Mouse (Mus musculus) kidney, postnatal 25 days (tissue): ENCODE measurements around the gene Cd300c.
A peak's percentile ranks its signal among the peaks of the same experiment; 100 is the strongest.
"Not testable (repeated sequence)": the region's sequence is repeated elsewhere in the genome, so short reads cannot be mapped to it uniquely, and the experiment has no call there.

Source experiments
- DNase-seq, 2 experiments: peaks; one replicate each; pipeline ENCODE4 v3.0.0; 2021; ENCODE audit warnings: mixed read lengths in 2 of 2

The Cd300c gene

DNA sequence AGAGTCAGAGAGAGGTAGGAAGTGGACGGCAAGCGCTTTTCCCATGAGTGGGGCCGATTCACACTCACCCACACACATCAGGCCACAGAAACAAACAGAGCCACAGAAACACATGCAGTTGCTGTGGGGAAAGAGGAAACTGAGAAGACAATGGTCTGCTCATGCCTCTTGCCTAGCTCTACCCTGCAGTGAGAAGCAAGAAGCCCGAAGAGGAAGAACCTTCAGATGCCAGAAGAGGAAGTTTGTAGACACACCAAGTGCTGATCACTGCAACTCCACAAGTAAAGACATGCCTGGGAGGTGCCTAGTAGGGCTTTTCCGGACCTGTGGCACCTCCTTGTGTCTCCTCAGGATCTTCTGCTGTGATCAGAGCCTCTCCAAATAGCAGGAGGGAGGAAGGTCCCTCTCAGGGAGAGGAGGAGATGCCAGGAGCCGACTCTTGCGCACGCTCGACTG lies at the start of gene Cd300c:
Gene Cd300c, minus strand, starts transcription at position 406 of the 456 bp plus-strand sequence.
- no peak for DNase-seq

DNA sequence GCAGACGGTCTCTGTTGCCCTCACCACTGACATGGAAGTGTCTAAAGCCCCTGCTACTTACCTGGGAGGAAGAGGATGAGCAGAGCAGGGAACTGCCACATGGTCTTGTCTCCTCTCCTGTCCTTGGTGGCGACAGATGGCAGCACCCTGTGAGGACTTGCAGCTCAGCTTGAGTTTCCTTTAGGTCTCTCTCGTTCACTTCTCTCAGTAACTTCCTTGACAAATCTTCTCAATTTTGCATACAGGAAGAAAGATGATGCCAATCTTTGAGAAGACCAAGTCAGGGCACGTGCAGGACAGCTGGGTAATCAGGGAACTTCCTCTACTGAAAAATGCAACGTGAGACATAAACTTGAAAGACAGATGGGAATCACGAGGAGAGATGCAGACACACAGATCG lies 47.1 kb upstream of the Cd300c start, which contains the start of gene Cd300ld2:
Gene Cd300ld2, minus strand, starts transcription at position 101 of the 400 bp plus-strand sequence.
- not testable (repeated sequence) for DNase-seq

DNA sequence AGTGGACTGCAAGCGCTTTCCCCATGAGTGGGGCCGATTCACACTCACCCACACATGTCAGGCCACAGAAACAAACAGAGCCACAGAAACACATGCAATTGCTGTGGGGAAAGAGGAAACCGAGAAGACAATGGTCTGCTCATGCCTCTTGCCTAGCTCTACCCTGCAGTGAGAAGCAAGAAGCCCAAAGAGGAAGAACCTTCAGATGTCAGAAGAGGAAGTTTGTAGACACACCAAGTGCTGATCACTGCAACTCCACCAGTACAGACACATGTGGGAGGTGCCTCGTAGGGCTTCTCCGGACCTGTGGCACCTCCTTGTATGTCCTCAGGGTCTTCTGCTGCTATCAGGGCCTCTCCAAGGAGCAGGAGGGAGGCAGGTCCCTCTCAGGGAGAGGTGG lies 35.1 kb upstream of the Cd300c start:
- DNase-seq, result no peak

DNA sequence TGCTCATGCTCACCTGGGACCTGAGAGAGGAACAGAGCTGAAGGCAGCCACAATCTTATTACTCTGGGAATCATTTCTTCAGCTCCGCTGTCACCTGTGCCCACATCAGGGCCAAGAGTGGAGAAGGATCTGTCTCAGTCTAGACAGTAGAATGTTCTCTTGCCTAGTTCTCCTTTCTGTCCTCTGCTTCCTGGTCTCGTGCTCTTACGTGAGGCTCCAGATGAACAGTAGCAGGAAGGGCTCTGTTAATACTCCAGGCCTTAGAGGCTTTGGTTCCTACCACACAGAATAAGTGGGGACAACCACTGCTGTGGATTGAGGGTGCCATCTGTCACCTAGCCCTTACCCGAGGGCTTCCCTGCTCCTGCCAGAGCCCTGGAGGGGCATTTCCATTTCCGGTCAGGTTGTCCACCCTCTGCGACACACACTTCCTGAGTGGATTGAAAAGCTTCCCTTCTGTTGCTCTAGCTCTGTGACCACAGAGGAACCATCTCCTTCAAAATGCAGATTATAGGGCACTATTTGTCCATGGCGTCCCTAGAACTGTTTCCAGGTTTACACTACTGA lies 32.6 kb upstream of the Cd300c start, which contains the start of gene Cd300c2:
Gene Cd300c2, minus strand, starts transcription at position 407 of the 567 bp plus-strand sequence.
- DNase-seq, result peak in 1 of 2 experiments; percentile 28

DNA sequence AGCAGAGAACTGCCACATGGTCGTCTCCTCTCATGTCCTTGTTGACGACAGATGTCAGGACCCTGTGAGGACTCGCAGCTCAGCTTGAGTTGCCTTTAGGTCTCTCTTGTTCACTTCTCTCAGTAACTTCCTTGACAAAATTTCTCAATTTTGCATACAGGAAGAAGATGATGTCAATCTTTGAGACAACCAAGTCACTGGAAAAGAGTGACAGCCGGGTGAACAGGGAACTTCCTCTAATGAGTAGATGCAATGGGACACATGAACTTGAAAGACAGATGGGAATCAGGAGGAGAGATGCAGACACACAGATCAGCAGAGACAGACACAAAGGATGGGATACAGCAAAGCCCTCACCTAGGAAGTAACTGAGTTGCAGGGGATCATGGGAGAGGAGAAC lies 20.8 kb upstream of the Cd300c start, which contains the start of gene Cd300ld:
Gene Cd300ld, minus strand, starts transcription at position 130 of the 400 bp plus-strand sequence.
- DNase-seq, result no peak

DNA sequence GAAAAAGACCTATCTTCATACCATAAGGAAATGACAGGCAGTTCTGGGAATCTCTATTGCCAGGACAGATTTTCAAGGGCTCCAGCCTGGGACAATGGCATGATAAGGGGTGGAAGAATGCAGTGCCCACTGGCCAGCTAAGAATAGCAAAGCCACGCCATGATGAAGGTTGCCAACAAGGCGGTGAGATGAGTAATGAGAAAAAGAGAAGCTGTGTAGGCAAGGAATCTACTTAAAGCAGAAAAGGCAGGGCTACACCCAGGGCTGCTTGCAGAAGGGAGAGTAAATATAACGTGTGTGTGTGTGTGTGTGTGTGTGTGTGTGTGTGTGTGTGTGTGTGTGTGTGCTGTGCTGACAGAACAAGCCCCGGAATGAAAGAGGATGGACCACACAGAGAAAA lies 12.9 kb upstream of the Cd300c start:
- no peak for DNase-seq

DNA sequence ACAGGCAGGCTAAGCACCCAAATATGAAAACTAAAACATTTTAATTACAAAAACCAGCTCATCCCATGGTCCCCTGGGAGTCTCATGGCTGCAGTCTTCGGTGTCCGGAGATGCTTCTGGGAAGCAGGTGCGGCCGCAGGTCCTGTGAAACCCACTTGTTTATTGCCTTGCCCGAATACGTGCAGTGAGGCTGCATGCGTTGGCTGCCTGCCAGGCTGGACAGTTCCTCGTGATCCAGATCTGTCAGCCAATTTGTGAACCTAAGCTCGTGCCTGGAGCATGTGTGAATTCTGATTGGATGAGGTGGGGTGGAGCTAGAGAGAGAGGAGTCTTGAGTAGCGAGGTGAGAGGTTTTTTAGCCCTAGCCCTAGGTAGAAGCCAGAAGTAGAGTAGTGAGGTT lies 3.8 kb upstream of the Cd300c start:
- DNase-seq, result no peak

DNA sequence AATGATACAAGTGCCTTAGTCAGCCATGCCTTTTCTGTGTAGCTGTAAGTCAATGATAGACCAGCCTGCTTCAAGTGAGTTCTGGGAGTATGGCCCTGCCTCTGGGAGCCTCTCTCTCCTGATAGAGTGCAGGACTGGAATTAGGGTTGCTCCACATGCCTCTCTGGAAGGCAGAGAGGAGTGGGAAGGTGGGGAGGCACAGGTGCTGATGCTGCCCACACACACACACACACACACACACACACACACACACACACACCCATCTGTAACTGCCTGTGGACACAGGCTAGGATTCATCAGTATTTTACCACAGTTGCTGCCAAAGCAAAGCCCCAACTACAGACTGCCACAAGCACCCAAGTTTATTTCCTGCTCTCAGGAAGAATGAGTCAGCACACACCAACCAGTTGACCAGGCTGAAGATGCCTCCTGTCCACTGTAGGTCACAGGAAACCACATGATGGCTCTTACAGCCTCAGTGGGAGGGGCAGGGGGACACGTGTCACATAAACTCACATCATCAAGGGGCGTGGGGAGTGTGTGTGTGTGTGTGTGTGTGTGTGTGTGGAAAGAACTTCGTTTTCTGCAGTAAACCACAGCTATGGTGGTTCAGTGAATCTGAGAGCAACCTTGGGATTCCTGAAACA lies 3.7 kb downstream of the Cd300c start:
- DNase-seq, result no peak

DNA sequence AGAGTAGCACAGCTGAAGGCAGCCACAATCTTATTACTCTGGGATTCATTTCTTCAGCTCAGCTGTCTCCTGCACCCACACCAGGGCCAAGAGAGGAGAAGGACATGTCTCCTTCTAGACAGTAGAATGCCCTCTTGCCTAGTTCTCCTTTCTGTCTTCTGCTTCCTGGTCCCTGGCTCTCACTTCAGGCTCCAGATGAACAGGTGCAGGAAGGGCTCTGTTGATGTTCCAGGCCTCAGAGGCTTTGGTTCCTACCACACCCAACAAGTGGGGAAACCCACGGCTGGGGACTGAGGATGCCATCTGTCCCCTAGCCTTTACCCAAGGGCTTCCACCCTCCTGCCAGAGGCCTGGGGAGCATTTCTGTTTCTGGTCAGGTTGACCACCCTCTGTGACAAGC lies 8.6 kb downstream of the Cd300c start:
- DNase-seq, result no peak

DNA sequence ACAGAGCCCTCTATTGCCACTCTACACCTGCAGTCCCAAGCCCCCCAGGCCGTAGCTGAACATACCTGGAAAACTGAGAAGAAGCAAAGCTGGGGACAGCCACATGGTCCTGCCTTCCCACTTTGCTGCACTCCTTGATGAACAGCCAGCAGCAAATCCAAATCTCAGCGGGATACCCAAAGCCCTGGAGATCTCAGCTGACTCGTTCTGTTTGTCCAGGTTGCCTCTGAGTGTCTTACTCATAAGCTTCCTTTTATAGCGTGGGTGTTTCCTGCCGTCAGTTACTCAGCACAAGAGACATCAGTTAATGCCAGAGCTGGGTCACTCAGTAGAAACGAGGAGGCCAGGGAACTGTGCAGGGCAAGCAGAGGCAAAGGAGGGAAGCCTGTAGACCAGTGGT lies 34.8 kb downstream of the Cd300c start, which contains the start of gene Cd300lb:
Gene Cd300lb, minus strand, starts transcription at position 243 of the 400 bp plus-strand sequence.
- DNase-seq, result no peak

DNA sequence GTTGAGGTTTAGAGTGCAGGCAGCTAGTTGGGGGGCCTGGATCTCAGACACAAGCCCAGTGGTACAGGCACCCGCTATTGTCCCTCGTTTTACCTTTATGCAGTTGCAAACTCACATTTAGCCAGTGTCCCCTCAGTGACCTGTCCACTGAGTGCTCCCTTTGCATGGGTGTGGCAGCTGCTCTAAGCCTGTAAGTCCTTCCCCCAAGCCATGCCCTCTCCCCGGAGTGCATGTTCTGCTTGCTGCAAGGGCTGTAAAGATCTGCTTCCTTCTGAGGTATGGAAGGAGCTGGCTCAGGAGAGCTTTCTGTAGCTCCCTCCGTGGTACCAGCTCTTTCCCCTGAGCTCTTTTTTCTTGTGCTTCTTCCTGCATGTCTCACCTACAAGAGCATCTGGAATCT lies 35.4 kb downstream of the Cd300c start:
- no peak for DNase-seq

DNA sequence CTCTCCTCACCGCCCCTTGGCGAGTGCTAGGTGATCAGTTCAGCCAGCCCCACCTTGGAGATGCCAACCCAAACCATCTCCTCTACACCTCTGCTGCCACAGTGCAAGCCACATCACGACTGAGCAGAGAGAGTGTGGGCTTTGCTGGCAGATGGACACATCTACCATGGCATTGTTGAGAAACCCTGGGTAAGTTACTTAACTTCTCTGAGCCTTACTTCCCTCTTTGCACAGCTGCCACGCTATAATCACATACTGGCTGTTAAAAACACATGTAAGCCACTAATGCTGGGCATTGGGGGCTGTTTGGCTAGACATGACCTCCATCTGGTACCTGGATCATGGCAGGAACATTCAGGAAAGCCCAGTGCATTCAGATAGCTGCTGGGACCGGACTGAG lies 37.9 kb downstream of the Cd300c start:
- no peak for DNase-seq

DNA sequence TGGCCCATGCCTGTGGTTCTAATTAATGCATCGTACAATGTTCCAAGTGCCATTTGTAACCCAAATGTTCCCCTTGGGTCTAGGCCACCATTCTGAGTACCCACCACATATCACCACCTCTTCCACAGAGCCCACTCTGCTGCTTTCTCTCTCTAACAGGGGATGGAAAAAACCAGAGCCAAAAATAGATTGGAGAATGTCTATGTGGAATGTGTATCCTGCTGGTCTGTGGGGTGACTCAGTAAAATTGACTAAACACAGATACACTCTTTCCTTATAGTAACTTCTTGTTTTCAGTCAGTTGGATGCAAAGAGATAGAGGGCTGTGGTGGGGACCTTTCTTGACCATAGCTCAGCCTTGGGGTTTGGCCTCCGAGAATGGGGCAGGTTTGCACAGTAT lies 39.4 kb downstream of the Cd300c start:
- DNase-seq, result no peak

DNA sequence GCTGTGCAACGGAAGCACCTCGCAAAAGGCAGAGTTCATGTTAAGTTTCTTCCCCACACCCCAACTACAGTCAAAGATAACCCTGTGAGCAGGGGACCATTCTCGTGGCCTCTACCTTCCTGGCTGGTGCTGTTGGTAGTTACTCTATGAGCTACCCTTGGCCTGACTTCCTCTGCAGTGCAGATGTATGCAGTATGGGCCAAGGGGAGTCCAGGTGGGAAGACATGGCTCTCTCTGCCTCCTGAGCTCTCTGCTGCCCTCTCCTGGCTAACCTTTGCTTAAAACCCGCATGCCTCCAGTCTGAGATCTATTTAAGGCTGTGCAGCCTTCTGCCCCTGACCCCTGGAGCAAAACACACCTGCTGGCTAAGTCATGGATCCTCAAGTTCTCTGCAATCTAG lies 45.0 kb downstream of the Cd300c start:
- peak in 1 of 2 experiments; percentile 48 for DNase-seq

DNA sequence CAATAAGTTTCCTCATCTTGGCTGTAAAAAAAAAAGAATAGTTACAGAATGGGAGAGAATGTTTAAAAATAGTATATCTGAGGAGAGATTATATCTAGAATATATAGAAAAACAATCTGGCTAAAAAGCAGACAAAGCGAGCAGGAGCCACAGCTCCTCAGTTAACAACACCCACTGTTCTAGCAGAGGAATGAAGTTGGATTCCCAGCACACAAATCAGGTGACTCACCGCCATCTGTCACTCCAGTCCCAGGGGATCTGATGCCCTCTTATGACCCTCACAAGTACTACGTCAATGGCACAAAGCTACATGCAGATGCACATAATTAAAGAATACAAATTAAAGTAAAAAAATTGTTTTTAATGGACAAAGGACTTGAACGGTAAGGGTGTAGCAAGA lies 46.5 kb downstream of the Cd300c start:
- DNase-seq, result no peak

DNA sequence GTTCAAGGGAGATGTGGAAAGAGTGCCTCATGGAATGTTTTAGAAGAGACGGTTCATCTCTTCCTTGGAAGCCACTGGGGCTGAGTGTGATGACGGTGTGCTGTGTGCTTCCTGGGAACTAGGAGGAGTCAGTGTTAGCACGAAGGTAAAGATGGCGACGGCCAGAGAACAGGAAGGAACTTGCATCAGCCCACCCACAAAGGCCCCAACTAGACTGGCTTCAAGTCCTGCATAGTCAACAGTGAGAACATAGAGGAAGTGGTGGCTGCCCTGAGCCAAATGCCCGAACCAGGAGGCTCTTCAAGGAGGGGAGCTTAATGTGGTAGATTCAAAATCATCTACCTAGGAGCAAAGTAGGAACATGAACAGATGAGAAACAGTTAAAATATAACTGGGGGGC lies 51.8 kb downstream of the Cd300c start:
- DNase-seq, result no peak

DNA sequence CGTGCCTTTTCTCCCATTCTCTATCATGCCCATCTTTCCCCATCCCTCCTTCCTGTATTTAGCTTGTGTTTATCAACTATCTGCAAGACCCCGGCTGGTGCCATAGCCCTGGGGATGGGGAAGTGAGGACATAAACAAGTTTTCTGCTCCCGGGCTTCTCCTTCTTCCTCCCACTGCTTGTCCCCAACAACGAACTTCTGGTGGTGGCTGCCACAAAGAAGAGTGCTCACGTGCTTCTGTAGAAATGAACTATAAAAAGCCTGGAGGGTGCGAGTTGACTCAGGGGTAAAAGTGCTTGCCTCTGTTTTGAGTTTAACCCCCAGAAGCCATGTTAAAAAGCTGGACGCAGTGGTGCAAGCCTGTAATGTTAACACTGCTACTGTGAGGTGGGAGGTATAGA lies 54.0 kb downstream of the Cd300c start:
- DNase-seq, result no peak

DNA sequence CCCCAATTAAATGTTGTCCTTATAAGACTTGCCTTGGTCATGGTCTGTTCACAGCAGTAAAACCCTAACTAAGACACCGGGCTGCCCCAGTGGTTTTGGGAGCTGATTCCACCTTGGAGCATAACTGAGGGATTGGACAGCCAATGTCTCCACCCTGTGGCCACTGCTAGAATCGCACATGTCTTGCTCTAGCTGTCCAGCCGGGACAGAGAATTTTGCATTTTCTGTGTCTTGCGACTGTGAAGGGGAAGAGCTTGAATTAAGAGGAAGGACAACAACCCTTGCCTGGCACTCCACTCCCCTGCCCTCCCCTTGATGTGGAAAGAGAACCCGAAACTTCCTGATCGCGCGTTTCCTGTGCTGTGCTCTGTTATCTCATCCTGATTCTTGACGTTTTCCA lies 56.1 kb downstream of the Cd300c start:
- DNase-seq, result peak; percentile 71 to 83

DNA sequence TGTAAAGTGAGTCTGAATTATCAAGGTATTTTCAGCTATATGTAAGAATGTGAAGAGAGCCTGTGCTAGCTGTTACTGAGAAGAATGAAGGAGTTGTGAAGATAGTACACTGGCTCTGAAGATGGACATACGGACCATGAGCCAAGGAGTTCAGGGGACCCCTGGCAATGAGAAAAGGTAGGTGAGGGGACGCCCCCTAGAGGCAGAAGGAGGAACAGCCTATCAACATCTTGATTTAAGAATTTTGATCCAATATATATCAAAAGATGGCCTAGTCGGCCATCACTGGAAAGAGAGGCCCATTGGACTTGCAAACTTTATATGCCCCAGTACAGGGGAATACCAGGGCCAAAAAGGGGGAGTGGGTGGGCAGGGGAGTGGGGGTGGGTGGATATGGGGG lies 59.4 kb downstream of the Cd300c start:
- DNase-seq, result not testable (repeated sequence)

DNA sequence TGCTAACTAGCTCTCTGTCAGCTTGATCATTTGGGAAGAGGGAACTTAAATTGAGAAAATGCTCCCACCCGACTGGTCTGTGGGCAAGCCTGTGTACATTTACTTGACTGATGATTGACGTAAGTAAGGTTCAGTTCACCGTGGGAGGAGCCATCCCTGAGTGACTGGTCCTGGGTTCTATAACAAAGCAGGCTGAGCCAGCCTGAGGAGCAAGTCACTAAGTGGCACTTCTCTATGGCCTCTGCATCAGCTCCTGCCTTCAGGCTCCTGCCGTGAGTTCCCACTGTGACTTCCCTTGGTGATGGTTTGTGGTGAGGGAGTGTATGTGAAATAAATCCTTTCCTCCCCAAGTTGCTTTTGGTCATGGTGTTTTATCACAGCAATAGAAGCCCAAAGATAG lies 60.9 kb downstream of the Cd300c start:
- DNase-seq, result no peak

DNA sequence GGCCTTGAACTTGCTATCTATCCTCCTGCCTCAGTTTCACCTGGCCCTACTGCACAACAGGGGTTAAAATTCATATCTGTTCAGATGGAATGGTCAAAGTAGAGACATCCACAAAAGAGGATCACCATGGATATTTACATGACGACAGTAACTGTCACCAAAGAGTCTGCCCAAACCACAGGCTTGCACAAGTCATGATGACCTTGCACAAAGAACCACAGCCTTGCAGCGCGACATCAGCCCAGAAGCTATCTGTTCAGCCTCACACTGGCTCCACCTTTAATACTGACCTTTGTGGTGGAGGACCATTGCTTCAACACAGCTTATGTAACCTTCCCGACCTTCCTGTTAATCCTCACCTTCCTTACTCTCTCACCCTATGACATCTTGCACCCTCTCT lies 61.4 kb downstream of the Cd300c start:
- DNase-seq, result no peak
